Mouse (Mus musculus) urinary bladder, postnatal 36 days (tissue): ENCODE measurements around the gene Ctnnbl1.

ENCODE experiments used
- DNase-seq, 2 experiments: peaks; one replicate each; pipeline ENCODE4 v3.0.0; 2022; ENCODE audit warnings: low spot score in 2 of 2, mixed read lengths in 1 of 2

The Ctnnbl1 gene

GRCm38 (mm10) chr2:157750926-157751588, 13.9 kb downstream of the Ctnnbl1 start:
- DNase-seq: peak in 1 of 2 experiments; percentile 20

GRCm38 (mm10) chr2:157751589-157752373, 14.6 kb downstream of the Ctnnbl1 start:
- DNase-seq: peak in 1 of 2 experiments; percentile 38

- no peak for DNase-seq
Observed at GRCm38 (mm10) chr2:157752374-157752743, 15.2 kb downstream of the Ctnnbl1 start.

DNA sequence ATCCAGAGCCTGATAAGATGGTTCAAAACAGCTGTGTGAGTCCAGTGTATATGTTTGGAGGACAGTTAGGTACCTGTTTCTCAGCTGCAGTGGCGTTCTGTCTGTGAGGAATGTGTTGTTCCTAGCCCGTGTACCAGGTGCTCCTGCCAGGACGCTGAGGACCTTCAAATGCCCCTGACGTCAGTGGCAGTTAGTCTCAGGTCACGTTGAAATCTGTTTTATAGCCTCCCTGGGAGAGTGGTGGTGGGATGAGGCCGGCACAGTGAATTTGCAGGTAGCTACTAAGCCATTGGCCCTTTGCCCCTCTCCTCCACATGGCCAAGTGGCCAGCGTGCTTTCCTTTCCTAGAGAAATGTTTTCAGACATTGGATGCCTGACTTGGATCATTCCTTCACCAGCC, 18.6 kb downstream of the Ctnnbl1 start:
- no peak for DNase-seq

GRCm38 (mm10) chr2:157756193-157756592, 19.0 kb downstream of the Ctnnbl1 start:
- DNase-seq: no peak

GRCm38 (mm10) chr2:157758395-157758794, 21.2 kb downstream of the Ctnnbl1 start:
- DNase-seq: no peak

DNA sequence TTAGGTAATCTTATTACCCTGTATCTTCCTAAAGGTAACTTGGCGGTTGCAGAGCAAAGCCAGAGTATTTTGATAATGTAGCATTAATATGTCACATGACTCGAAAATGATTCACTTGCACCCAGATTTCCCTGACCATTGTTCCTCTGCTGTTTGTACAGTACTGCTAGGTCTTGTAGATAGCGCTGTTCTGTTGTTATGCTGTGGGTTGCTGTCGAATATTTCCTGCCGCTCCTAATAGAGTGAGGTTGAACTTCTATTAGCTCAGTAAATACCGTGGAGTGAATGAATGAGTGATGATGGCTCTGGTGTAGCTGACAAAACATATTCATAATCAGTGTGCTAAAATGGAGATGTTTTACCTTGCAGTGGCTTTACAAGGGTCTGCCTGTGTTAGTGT, 22.5 kb downstream of the Ctnnbl1 start:
- no peak for DNase-seq

DNA sequence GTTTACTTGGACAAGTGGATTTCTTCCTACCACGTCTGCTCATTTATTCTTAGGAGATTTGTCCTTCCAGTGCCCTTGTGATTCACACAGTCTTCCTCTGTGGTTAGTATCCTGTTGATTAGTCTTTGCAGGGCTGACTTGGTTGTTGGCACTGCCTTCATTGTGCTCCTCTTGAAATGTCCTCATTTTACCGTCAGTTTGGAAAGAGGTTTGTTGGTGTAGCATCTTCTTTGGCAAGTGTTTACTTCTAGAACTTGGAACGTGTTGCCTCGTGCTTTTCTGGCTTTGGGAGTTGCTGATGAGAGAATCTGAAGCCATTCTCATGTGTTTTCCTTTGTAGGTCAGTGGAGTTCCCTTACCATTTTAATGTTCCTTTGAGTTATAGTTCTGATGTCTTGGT, 25.7 kb downstream of the Ctnnbl1 start:
- DNase-seq: no peak

- no peak for DNase-seq
Observed at GRCm38 (mm10) chr2:157766591-157766990, 29.4 kb downstream of the Ctnnbl1 start.

GRCm38 (mm10) chr2:157768682-157769429, 31.7 kb downstream of the Ctnnbl1 start:
- no peak for DNase-seq

- no peak for DNase-seq
Observed at GRCm38 (mm10) chr2:157770761-157771160, 33.6 kb downstream of the Ctnnbl1 start.

DNA sequence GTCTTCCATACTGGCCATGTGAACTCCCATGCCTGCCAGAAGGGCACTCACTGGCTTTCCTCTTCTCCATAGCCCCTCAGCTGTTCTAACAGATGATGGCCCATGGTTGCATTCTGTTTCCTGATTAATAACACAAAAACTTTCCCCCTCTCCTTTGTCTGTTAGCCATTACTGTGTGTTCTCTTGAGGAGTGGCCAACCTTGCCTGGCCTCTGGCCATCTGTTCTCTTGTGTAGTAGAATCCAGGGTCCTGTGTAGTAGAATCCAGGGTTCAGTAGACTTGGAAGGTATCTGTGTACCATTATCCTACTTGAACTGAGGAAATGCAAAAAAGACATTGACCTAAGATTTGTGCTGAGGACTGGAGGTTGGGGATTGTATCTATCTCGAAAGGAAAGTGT, 36.5 kb downstream of the Ctnnbl1 start:
- DNase-seq: no peak

- DNase-seq: no peak
Observed at GRCm38 (mm10) chr2:157775957-157776356, 38.8 kb downstream of the Ctnnbl1 start.

GRCm38 (mm10) chr2:157780956-157781355, 43.8 kb downstream of the Ctnnbl1 start:
- no peak for DNase-seq

DNA sequence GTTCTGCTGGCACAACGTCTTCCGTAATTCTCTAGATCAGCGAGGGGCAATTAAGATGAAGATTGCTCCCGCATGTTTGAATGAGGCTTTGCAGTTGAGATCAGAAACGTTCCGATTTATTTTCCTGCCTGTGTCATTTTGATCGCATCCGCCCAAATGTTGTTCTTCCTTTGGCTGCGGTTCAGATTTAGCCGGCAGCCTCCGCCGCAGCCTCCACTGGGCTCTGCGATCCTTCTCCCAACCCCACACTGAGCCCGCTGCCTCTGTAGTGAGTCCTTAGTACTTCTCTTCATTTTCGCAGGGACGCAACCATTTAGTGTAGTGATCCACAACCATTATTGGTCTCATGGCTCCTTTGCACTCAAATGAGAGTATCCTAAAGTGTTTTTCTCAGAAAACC, 46.0 kb downstream of the Ctnnbl1 start:
- DNase-seq: no peak

GRCm38 (mm10) chr2:157784238-157784637, 47.0 kb downstream of the Ctnnbl1 start:
- DNase-seq: no peak

GRCm38 (mm10) chr2:157784647-157785046, 47.4 kb downstream of the Ctnnbl1 start:
- no peak for DNase-seq

GRCm38 (mm10) chr2:157789226-157789625, 52.0 kb downstream of the Ctnnbl1 start:
- DNase-seq: no peak

DNA sequence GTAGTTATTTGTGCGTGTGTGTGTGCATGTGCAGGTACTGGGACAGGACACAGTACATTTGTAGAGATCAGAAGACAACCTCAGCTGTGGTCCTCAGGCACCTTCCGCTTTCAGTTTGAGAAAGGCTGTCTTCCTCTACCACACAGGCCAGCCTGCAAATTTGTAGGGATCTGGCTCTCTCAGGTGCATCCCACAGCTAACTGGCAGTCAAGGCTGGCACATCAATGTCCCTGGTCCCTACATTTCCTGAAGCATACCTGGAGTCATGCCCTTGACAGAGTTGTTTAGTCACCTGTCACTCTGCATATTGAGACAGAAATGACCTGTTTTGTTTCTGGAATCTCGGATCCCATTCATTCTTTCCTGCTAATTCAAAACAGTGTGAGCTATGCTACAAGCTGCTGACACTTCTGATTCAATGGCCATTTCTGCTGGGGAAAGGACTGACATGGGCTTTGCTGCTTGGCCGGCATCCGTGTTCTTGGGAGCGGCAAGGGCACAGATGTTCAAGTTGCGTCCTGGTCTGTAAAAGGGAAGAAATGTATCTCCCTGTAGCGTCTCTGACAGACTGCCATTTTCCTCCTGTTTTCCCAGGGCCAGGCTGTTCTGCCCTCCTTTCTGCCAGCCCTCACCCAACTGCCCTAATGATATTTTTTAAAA, 53.8 kb downstream of the Ctnnbl1 start:
- no peak for DNase-seq

DNA sequence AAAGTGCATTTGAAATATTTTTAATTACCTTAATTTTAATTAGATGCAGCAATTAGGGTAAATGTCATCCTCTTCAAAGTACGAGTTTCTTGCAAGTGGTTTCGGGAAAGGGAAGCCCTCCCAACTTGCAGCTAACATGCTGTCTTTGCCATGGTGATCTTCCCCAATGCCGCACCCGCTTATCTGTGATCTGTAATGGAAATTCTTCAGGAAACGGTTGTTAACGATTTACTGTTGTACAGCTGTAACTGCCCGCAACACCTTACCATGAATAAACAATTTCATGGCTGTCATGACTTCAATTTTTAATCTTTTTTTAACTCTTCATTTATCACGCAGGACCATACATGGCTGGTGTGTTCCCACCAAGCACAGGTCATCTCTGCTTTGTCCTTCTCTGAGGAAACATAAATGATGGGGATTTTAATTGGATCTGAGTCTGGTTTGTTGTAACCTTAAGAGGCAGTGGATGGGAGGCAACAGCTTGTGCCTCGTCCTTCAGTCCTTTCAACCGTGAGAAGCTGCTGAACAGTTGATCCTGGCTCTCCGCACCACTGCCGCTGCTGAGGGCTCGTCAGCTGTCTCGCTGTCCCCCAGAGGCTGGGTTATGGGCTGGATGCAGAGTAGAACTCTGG, 54.4 kb downstream of the Ctnnbl1 start:
- no peak for DNase-seq

DNA sequence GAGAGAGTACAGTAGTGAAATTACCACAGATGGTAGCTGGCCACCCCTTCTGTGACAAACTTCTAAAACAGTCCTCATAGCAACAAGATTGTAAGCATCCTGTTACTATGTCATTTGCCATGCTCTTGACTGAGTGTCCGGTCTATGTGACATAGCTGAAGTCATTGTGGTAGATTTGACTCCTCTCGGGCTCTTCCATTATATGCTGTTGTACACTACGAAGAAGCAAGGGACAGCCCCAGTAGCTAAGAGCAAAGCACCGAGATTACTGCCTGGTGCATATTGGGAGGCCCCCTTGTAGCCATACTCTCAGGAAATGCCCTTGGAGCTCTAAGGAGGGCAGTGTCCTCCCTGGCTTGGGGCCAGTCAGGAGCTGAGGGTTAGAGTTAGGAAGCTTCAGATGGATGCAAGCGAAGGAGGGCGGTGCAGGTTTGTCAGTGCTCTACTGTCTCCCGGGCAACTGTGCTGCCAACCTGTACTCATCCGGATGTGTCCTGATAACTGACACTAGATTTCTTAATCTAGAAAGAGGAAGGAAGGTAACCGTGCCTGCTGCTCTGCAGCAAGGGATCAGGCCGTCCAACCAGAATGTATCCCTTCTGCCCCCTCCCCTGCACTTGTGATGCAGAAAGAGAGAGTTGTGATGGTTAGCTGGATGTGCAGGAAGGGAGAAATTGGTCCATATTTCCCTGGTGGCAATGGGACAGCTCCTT, 55.8 kb downstream of the Ctnnbl1 start:
- no peak for DNase-seq
